Mouse (Mus musculus) liver, adult 2 months (tissue): Measurements from ENCODE around the gene Scn4b.

Source experiments
- CTCF ChIP-seq: fragments of 200-500 bp; IDR thresholded peaks from 2 replicates; pipeline ENCODE4 v1.5.1; 2011; ENCODE audit warnings: low read depth, low read length, control low read depth
- POLR2A ChIP-seq: fragments of 200-500 bp; IDR thresholded peaks from 2 replicates; pipeline ENCODE4 v1.6.1; 2011; ENCODE audit warnings: low read length, control low read depth; ENCODE audit not compliant: insufficient read depth; ENCODE audit errors: extremely low read depth

GRCm38 (mm10) chr9:45196125-45196830 is 58.1 kb downstream of the Scn4b start:
- TF ChIP-seq POLR2A (no peak), CTCF (no peak)
